Comparison of ENCODE assay signal across 10 mouse cellular contexts in the genomic region with DNA sequence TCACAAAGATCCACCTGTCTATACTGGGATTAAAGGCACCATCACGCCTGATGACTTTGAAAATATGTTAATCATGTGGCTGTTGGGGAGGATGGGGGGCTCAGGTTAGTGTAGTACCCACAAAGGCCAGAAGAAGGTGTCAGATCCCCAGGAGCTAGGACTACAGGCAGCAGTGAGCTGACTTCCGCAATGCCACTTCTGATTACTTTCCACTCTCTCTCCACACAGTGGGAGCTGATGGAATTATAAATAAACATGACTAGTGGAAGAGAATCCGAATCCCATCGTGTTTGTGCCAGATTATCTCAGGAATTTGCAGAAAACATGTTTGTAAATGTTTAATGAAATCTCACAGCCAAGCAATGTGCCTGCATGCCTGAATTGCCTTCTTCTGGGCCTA. TPM values are rescaled to one million over a fixed set of nuclear protein-coding genes. Genes with fewer than 3 reads are reported as not detected.
A peak's percentile ranks its signal among the peaks of the same experiment; 100 is the strongest.
DNase-seq lines count a peak whose midpoint lies in the region; ATAC-seq and TF ChIP-seq lines count a peak whose summit lies in the region.
"Had no signal": no experiment of that assay in that cellular context is flagged by ENCODE, and none has a peak within 500 bp of the region (broad histone marks: within the 10 kb centered on the region; RNA-seq: fewer than 3 reads in every experiment).

No protein-coding gene starts in this region.

- H3K9me3 ChIP-seq in intestine, embryonic 15.5 days, result no peaks in the 10 kb centered on the region
- H3K9me3 ChIP-seq: limb, embryonic 12.5 days had no signal

- no peak overlapping the region for H3K9ac ChIP-seq in intestine, embryonic 15.5 days
- H3K9ac ChIP-seq: limb, embryonic 12.5 days had no signal

- no peak overlapping the region for H3K4me3 ChIP-seq in left cerebral cortex, adult 2 months
- H3K4me3 ChIP-seq in intestine, embryonic 15.5 days (replicated peaks), result no peak overlapping the region
- H3K4me3 ChIP-seq: limb, embryonic 12.5 days had no signal

- 0 out of 2 replicates have a peak, but pooled peaks have one; percentile 26 for ATAC-seq in intestine, embryonic 15.5 days

- H3K4me2 ChIP-seq in intestine, embryonic 15.5 days (replicated peaks), result no peak overlapping the region
- H3K4me2 ChIP-seq: limb, embryonic 12.5 days had no signal

- 40% methylated on average over 4 of the region's 4 CpGs for WGBS in intestine, embryonic 15.5 days

- intact Hi-C loops in left cerebral cortex, adult 2 months (cut with DNase I), result no loop called here
- intact Hi-C loops in left cerebral cortex, postnatal 36 days (cut with DNase I), result loop anchor here (5.0 kb wide), 1 partner anchor 45 kb away; a partner anchor contains a TSS

- DNase-seq in left cerebral cortex, adult 2 months (ENCODE audit: extremely low spot score in 1 of 2, low spot score in 2 of 2), result no peak
- DNase-seq in left cerebral cortex, postnatal 36 days (ENCODE audit: low spot score in 2 of 2), result no peak
- DNase-seq in R1 (ENCODE audit: low read depth, low spot score), result peak; percentile 77
- peak; percentile 64 for DNase-seq in lung, postnatal 36 days
- DNase-seq in left cerebral cortex, adult 8-10 months (ENCODE audit: low spot score in 2 of 2), result no peak
- no peak for DNase-seq in urinary bladder, postnatal 10 days (ENCODE audit: low spot score)
- DNase-seq in adrenal gland, adult 2 months, result no peak
- DNase-seq: adrenal gland, postnatal 25 days had no signal

- TF ChIP-seq CTCF in left cerebral cortex, adult 2 months (IDR thresholded peaks at IDR 0.05), result peak; percentile 48

- H3K27ac ChIP-seq in left cerebral cortex, adult 2 months, result no peak overlapping the region
- H3K27ac ChIP-seq in intestine, embryonic 15.5 days, result no peak overlapping the region
- H3K27ac ChIP-seq: limb, embryonic 12.5 days had no signal

- peaks cover 42% of the 10 kb centered on the region for H3K4me1 ChIP-seq in intestine, embryonic 15.5 days (replicated peaks)

- H3K27me3 ChIP-seq in intestine, embryonic 15.5 days (replicated peaks), result no peaks in the 10 kb centered on the region
- H3K27me3 ChIP-seq: limb, embryonic 12.5 days had no signal

- H3K36me3 ChIP-seq in intestine, embryonic 15.5 days, result no peaks in the 10 kb centered on the region
- H3K36me3 ChIP-seq: limb, embryonic 12.5 days had no signal

RNA-seq across cellular contexts. Expression of a gene that starts 46.1 kb away (rescaled TPM):
- 10 to 100 TPM; 25.5 to 31.0 TPM for total RNA-seq in left cerebral cortex, adult 2 months (2021)
- total RNA-seq in left cerebral cortex, postnatal 36 days (2021), result 10 to 100 TPM; 22.0 to 24.8 TPM
- 21.1 and 21.4 TPM in 2 replicates for polyA plus RNA-seq in intestine, embryonic 15.5 days (2015; fragmentation: Nextera tagmentation; extraction: Ambion mirVana)
- total RNA-seq in left cerebral cortex, adult 8-10 months (2022), result 10 to 100 TPM; 24.7 to 30.1 (median 27.0) TPM
- total RNA-seq in adrenal gland, adult 2 months (2021), result 10 to 100 TPM; 10.2 to 22.1 TPM
- polyA plus RNA-seq in adrenal gland, adult 2 months (2012; rRNA removed), result 16.7 and 20.7 TPM in 2 replicates

Comparison
In these comparisons a context has a peak if more than half of its experiments do, and no peak if none do; other contexts are left out.
1. DNase-seq: peak in R1 (single experiment) and lung, postnatal 36 days (single experiment); none in left cerebral cortex, adult 2 months (0 of 2), left cerebral cortex, postnatal 36 days (0 of 2), left cerebral cortex, adult 8-10 months (0 of 2), urinary bladder, postnatal 10 days (single experiment) and adrenal gland, adult 2 months (single experiment).